Mouse (Mus musculus) mouse embryonic stem cell (cell line): ENCODE results near the gene Acsl1.

Experiments
- in situ Hi-C, 2 experiments: fragments of 300-500 bp; cut with MboI; formaldehyde crosslinking; loops; 1 replicate in 1 of 2; 3 replicates in 1 of 2; pipeline ENCODE4 v1.14.3; 2019 to 2020; ENCODE audit warnings: low sequenced_read_pairs in 2 of 2, low pct_unique_long_range_greater_than_20kb in 1 of 2, mixed read lengths in 1 of 2; ENCODE audit not compliant: unreplicated experiment in 1 of 2

The Acsl1 gene

DNA sequence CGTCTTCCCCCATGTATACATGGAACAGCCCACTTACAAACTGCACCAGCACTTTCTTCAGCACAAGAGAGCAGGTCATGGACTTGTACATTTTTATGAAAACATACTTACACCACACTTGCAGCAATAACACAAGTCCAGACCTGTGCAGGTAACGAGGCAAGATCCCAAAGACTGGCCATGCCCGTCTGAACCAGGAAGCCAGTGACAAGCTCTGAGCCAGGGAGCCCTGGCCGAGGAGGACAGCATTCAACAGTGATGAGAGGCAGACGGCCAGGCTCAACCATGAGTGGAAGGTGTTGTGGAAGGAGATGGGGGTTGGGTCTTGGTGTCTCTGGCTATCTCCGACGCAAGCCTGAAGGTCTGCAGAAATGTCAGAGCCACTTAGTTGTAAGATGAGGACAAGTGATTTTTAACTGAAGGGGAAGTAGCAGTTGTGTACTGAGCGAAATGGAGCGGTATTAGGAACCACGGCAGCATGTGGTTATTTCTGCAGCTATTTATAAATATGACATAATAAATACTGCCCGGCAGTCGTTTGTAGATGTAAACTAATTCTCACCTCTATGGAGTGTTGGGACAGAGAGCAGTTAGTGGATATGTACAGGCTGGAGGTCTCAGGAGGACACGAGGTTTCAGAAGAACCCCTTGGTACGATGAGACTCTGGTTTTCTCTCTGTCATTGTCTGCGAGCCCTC is 26.6 kb downstream of the Acsl1 start:
- in situ Hi-C loops = no loop called here

DNA sequence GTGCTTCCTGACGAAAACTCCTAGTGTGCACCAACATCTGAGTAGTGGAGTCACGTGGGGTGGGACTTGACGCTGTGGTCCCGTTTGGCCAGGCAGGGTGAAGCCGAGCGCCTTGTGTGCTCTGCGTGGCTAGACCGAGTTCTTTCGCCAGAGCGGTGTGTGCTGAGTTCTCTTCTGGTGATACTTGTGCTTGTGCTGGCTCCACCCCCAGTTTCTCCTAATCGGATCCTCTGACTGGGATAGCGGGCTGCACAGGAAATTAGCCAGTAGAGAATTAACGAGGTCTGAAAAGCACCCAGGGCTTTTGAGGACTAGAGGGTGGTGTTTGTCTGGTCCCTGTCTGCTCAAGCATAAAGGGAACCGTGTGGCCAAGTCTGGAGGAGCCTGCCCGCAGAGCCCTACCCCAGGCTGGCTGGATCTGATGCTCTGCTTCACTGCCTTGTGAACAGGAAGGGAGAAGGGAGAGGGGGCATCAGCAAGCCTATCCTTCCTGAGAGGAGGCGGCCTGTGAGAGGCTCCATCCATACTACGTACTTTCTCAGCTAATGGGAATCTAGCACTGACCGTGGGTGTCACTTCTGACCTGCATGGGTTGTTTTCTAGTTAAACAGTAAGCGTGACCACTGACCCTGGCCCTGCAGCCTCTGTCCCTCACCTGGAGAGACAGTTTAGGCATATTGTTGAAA is 28.7 kb downstream of the Acsl1 start:
- in situ Hi-C loops = no loop called here

DNA sequence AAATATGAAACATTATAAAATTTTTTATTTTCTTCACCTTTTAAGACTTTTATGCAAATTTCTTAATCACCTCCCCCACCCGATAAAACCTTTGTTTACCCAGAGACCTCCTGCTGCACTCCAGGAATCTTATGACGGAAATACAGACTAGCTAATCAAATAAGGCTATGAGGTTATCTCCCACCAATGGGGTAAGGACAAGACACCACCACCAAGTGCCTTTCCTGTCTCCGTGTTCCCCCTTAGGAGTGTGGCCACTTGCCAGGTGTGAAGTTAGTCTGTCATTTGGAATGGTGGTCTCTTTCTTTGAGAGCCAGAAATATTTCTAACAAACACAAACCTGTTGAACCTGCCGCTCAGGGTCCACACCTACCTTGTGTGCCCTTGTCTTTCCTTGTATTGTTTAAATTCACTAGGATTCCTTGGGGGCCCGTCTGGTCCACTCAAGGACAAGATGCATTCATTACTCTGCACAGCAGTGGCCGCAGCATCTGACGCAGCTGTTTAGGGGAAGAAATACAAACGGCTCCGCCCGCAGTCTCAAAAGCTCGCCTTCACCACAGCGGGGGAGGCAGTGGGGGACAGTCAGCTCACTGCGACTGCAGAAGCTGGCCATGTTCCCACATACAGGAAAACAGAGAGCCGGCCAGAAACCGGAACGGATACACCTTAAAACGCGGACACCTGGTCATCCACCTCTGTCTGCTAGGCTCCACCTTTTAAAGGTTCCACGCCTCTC is 31.7 kb downstream of the Acsl1 start:
- in situ Hi-C loops = no loop called here

DNA sequence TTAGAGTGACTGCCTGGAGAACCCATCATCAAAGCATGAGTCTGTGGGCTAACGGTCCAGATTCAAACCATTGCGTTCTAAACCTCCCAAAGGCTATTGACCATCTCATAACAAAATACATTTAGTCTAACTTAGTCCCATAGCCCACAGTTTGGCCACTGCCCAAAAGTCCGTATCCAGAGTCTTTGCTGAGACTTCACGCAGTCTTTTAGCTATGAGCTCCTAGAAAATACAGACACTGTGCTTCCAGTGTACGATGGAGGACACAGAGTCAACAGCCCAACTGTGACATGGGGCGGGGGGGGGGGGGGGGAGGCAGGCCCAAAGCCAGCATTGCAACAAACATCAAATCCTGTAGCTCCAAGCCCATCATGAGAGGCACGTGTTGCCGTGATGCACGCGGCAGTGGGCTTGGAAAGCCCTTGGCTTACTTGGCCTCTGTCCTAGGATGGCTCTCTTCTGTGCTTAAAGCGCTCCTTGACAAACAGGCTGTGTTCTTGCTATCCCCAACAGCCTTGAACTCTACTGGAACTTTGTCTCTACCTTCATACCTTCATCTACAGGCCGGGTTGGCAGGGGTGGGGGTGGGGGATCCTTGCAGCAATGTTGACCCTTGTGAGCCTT is 32.3 kb downstream of the Acsl1 start:
- in situ Hi-C loops = no loop called here

DNA sequence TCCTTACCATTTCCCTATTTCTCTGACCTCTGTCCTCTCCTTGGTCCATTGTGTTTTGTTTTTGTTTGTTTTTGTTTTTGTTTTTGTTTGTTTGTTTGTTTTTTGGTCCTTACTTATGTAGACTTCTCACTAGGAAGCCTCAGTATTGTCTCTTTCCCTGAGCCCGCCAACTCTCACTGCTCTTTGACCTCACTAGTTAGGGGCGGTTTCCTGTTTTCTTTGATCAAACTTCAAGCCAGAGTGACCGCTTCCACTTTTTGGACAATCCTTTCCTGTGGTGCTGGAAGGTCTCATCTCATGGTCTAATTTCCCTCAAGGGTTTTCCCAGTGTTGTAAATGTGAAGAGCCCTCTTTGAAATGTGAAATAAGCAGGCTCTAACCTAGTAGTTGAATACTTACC is 33.4 kb downstream of the Acsl1 start:
- in situ Hi-C loops = no loop called here

DNA sequence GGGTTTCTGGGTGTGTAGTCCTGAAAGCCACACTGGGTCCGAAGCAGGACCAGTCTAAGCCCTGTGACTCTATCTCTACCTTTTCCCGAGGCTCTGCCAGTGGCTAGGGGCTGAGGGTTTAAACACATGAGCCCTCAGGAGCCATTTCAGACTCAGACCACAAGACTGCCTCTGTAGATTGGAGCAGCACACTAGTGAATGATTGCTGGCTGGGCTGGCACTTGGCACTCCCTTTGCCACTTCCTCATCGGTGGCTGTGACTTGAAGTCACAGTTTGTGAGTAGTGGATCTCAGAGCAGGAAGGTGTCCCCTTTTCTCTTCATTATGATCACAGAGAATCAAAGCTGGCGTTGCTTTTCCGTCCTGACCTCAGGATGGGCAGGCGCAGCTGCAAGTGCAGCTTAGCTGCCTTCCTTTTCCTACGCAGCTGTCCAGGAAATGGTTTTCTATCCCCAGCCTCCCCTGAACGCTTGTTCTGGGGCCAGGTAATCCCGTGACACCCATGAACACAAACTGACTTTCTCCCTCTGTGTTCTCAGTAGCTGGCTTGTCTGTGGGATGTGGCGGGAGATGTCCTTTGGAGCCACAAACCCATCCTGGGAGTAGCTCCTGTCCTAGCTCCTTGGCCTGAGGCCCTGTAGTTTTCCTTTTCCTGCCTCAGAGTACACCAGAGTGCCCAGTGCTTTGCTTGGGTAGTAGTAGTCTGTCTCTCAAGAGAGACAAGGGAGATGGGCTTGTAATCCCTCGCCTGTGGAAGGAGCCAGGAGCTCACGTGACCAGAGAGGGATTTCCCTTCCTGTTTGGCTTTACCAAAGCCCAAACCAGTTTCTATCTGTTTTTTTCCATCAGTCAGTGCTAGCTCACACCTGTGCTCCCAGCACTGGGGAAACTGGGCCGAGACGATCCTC is 37.9 kb downstream of the Acsl1 start:
- in situ Hi-C loops = no loop called here

DNA sequence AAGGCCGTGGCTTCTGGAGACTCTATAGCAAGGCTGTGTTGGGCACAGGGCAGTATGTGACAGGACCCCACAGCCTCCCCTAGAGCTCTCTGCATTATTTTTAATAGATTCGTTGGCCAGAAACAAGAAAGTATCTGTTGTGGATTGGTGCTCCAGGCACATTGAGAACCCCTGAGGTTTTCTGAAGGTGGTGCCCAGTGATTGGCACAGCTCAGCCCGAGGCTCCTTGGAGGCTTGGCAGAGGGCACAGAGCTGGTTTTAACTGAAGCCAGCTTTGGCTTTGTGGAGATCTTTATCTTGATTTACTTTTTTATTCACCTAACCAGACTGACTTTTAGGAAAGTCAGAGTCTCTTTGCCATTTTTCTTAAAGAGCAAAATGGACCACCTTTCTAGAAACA is 38.6 kb downstream of the Acsl1 start:
- in situ Hi-C loops = no loop called here

DNA sequence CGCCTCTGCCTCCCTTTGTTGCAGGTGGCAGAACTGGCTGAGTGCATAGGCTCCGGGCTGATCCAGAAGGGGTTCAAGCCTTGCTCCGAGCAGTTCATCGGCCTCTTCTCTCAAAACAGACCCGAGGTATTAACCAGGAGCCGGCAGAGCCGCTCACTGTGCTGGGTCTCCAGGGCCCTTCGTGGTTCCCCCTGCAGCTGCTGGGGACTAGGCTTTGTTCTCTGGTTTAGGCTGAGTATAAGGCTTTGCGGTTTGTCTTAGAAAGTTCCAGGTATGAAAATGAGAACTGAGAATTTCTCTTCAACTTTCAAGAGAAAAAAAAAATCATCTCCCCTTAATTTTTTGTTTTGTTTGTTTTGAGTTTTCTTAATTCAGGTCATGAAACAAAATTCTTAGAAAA is 40.5 kb downstream of the Acsl1 start:
- in situ Hi-C loops = no loop called here

DNA sequence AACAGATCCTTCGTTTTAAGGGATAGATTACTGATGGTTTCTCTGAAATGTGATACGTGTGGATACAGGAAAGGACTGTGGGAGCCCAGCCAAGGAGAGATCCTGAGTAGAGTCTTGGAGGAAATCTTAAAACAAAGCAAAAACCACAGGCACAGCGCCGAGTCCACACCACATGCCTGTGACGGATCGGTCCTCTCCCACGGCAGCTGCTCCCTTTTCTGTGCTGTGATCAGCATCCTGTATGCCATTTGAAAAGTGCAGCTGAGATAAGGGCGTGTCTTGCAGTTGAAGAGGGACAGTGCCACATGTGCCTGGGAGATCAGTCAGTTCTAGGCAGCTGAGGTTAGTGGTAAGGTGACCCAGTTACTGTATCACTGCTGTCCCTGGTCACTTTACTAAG is 41.7 kb downstream of the Acsl1 start:
- in situ Hi-C loops = no loop called here

DNA sequence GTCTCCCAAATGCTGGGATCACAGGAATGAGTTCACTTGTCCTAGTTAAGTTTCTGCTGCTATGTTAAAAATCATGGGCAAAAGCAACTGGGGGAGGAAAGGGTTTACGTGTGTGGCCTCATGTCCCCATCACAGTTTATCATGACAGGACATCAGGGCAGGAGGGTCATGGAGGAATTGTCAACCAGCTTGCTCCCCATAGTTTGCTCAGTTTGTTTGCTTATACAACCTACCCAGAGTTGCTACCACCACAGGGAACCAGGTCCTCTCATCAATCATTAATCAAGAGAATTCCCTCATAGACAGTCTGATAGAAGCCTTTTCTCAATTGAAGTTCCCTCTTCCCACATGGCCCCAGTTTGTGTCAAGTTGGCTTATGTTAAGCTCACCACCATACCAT is 43.2 kb downstream of the Acsl1 start:
- in situ Hi-C loops = no loop called here

DNA sequence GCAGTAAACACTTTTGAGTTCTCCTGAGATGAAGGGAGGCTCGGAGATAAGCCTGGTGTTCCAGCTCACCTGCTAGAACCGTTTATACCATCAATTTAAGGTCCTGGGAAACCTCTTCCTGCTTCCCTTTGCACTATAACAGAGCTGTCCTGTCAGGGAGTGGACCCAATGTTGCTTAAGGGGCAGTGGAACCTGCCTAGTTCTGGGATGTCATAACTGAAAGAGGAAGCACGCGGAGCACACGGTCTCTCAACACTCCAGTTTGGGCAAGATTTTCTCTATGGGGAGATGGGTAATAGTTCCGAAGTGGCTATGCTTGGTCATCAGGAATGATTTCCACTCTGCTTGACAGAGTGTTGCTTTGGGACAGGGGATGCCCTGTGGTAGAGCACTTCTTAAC is 49.8 kb downstream of the Acsl1 start:
- in situ Hi-C loops = no loop called here

DNA sequence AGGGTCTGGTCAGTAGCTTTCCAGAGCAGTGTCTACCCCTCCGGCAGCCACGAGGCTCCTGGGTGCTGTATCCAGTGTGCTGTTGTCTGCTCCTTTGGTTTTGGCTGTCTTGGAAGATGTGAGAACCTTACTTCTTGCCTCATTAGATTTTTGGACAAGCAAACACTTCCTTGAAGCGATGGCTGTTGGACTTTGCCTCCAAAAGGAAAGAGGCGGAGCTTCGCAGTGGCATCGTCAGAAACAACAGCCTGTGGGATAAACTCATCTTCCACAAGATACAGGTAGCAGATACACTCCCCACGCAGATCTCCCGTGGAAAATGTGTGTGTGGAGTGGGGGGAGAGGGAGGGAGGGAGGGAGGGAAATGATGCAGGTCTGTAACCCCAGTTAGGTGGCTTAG is 55.3 kb downstream of the Acsl1 start:
- in situ Hi-C loops = loop anchor here in 1 of 2 experiments (25.0 kb wide), 1 partner anchor 214 kb away; no protein-coding TSS in a partner anchor

DNA sequence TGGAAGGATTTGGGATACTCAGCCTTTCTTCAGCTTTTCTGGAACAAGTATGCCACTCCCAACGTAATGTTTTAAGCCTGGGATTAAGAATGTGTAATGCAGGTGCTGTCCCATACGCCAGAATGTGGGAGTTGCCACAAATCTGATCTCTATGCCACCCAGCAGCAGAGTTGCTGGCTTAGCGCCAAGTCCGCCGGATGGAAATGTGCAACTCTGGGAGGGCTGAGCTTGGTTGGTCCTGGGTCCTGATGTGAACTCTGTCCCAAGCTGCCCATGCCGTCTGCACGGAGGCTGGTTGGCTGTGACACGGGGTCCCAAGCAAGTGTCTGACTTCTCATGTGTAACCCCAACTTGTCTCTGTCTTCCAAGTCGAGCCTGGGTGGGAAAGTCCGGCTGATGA is 56.0 kb downstream of the Acsl1 start:
- in situ Hi-C loops = loop anchor here in 1 of 2 experiments (25.0 kb wide), 1 partner anchor 215 kb away; no protein-coding TSS in a partner anchor

DNA sequence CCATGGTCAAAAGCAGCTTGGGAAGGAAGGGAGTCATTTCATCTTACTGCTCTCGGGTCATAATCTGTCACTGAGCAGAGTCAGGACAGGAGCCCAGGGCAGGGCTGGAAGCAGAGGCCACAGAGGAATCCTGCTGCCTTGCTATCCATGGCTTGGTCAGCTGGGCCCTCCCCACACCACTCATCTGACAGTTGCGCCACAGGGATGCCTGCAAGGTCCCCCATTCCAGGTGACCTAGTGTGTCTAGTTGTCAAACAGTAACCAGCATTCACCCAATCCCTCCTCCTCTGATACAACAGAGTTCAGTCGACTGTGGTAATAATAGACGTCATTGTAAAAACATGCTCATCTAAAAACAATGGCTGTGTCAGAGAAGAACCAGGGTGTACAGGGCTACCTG is 58.7 kb downstream of the Acsl1 start:
- in situ Hi-C loops = loop anchor here in 1 of 2 experiments (25.0 kb wide), 1 partner anchor 217 kb away; no protein-coding TSS in a partner anchor

DNA sequence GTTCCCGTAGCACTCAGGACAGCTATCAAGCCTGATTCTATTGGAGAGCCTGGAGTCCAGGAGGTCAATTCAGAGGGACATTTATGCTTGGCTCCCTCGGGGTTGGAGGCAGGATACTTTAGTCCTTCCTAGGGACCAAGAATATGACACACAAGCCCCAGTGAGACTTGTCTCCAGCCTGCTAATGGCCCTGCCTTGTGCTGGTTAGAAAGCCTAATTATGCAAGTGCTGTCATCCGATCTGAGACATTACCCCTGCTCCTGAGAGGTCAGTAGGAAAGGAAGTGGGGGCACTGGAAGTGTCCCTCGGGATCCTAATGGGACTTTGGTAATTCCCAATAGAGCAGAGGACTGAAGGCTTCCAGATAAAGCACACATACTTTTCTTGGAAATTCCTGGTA is 59.7 kb downstream of the Acsl1 start:
- in situ Hi-C loops = loop anchor here in 1 of 2 experiments (25.0 kb wide), 1 partner anchor 218 kb away; no protein-coding TSS in a partner anchor

DNA sequence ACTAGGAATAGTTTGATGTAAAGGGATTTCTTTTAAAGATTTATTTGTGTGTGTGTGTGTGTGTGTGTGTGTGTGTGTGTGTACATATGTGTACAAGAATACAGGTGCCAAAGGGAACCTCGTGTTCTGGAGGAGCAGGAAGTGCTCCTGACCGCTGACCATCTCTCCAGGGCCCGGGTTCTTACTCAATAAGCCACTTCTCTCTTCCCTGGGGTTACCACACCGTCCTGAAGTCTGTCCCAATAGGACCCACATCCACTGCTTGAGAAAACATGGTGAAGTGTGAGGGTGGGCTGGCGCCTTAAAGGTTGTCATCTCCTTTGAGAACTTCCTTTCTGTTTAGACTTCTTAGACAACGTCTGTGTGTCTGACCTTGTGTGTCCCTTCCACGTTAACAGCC is 63.1 kb downstream of the Acsl1 start:
- in situ Hi-C loops = loop anchor here in 1 of 2 experiments (25.0 kb wide), 1 partner anchor 222 kb away; no protein-coding TSS in a partner anchor

DNA sequence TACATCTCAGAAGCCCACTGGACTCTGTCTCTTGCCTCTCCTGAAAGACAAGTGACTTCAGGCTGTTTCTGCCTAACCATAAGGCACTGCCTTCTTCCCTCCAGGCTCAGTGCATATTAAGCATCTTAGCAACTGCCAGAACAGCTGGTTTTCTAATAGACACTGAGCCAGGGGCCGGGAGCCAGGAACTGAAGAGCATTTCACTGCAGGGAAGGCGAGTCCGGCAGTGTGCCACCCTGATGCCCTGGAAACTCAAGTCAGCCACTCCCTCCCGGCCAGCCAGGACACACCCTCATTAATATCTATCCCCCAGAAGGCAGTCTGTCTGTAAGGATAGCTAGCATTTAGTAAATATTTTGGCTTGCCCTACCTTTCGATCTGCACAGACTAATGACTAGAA is 68.9 kb downstream of the Acsl1 start:
- in situ Hi-C loops = loop anchor here in 1 of 2 experiments (25.0 kb wide), 1 partner anchor 227 kb away; no protein-coding TSS in a partner anchor

DNA sequence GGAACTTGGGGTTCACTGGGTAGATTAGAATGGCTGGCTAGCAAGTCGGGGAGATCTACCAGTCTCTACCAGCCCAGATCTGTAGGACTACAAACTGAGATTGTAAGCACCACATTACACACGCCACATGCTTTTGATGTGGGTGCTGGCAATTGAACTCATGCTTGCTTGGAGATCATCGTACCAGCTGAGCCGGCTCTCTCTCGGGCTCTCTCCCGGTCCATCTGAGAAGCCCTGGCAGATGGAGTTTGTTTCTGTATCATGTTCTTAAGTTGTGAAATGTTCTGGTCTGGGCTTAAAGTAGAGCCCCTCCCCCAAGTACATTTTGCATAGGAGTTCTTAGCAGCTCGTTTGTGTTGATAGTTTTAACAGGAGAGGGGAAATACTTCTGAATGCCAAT is 72.4 kb downstream of the Acsl1 start:
- in situ Hi-C loops = loop anchor here in 1 of 2 experiments (25.0 kb wide), 1 partner anchor 231 kb away; no protein-coding TSS in a partner anchor
